Mouse (Mus musculus): Measurements from ENCODE around the gene Zswim1. TPM values are rescaled to one million over a fixed set of nuclear protein-coding genes. Genes with fewer than 3 reads are reported as not detected.
"Not testable (repeated sequence)": the region's sequence is repeated elsewhere in the genome, so short reads cannot be mapped to it uniquely, and the experiment has no call there.

Gene Zswim1
- polyA plus RNA-seq, 1 experiment from 2014 or later: 9.0 TPM

DNA sequence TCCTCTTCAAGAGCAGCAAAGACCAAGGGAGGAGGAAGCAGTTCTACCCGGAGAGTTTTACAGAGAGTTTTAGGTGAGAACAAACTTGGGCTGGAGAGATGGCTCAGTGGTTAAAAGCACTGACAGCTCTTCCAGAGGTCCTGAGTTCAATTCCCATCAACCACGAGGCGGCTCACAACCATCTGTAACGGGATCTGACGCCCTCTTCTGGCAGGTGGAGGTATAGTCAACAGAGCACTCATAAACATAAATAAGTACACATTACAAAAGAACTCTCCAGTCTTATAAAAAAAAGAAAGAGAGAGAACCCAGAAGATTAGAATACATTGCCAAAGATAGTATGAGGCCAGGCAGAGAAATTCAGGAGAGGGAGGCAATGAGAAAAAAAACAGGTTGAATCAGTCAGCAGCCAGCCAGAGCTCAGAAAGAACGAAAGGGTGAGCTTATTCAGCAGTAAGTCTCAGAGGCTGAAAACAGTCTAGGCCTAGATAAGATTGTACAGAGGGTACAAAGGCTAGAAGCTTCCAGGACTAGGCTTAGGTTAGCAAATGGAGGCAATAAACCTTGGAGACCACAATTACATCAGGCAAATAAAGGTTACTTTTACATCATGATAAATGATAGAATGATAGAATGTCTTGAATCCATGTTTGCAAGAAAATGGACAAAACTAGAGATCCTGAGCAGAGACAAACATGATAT is 49.3 kb downstream of the Zswim1 start:
- Histone ChIP-seq H3K27me3 (replicated peaks) (no peaks in the 10 kb centered on the region), H3K27ac (replicated peaks) (no peak overlapping the region), H3K9ac (no peak overlapping the region), H3K9me3 (0 out of 2 replicates have a peak, but pooled peaks cover 5% of the 10 kb centered on the region), H3K4me2 (no peak overlapping the region), H3K4me3 (no peak overlapping the region), H3K4me1 (peaks cover 28% of the 10 kb centered on the region), H3K36me3 (no peaks in the 10 kb centered on the region; the same call in 1 of the 2 replicates)
- 46% methylated on average over 6 of the region's 6 CpGs for WGBS
- ATAC-seq (ENCODE audit: extremely low read depth, insufficient number of reproducible peaks, low FRiP score, low TSS enrichment): no peak

DNA sequence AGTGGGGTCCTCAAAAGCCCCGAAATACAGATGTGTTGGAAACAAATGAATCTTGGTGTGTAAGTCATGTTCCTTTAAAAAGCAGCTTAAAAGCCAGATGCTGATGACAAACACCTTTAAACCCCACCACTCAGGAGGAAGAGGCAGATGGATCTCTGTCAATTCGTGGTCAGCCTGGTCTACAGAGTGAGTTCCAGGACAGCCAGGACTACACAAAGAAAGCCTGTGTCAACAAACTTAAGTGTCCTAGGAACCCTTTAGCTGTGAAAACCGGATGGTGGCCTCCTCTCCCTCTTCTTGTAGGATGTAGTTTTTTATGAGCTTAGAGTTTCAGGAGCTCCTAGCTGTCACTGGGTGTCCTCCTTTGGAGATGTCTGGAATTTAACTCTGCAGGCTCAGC is 51.1 kb downstream of the Zswim1 start:
- H3K36me3 ChIP-seq: peaks cover 7% of the 10 kb centered on the region
- no peaks in the 10 kb centered on the region for H3K9me3 ChIP-seq
- no peak for ATAC-seq (ENCODE audit: extremely low read depth, insufficient number of reproducible peaks, low FRiP score, low TSS enrichment)
- no peaks in the 10 kb centered on the region for H3K27me3 ChIP-seq (replicated peaks)
- H3K4me1 ChIP-seq: peaks cover 30% of the 10 kb centered on the region
- H3K4me2 ChIP-seq: no peak overlapping the region
- H3K4me3 ChIP-seq: no peak overlapping the region
- peak overlapping the region; percentile 81 for H3K27ac ChIP-seq (replicated peaks)
- 56% methylated on average over 3 of the region's 3 CpGs for WGBS
- H3K9ac ChIP-seq: peak overlapping the region; percentile 55; the same call in 1 of the 2 replicates

DNA sequence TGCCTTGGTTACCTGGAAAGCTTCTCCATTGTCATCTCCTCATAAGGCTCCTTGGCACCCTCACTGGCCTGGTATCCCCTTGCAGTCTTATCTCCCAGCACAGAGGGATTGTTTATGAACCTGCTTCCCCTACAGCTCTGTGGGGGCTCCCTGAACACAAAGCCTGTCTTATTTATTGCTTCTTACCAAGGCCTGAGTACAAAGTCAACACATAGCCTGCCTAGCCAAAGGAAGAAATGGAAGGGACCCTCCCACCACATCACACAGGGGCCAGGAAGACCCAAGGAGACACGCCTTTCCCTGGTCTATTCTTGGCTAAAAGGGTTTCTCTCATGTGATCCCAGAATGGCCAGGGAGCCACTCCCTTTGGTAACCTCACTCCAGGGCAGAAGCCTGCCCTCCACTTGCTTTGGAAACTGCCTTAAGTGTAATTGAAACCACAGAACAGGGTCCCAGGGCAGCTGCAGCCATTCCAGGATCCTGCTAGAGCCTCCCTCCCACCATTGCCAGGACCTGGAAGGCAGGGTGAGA is 51.8 kb downstream of the Zswim1 start:
- ATAC-seq (ENCODE audit: extremely low read depth, insufficient number of reproducible peaks, low FRiP score, low TSS enrichment): no peak
- H3K27me3 ChIP-seq (replicated peaks): no peaks in the 10 kb centered on the region
- H3K36me3 ChIP-seq: peaks cover 7% of the 10 kb centered on the region
- 3% methylated on average over 1 of the region's 1 CpGs for WGBS
- H3K4me1 ChIP-seq: peaks cover 30% of the 10 kb centered on the region
- H3K27ac ChIP-seq (replicated peaks): peak overlapping the region; percentile 81
- no peaks in the 10 kb centered on the region for H3K9me3 ChIP-seq
- H3K4me3 ChIP-seq: no peak overlapping the region
- peak overlapping the region; percentile 55 for H3K9ac ChIP-seq
- H3K4me2 ChIP-seq: no peak overlapping the region

DNA sequence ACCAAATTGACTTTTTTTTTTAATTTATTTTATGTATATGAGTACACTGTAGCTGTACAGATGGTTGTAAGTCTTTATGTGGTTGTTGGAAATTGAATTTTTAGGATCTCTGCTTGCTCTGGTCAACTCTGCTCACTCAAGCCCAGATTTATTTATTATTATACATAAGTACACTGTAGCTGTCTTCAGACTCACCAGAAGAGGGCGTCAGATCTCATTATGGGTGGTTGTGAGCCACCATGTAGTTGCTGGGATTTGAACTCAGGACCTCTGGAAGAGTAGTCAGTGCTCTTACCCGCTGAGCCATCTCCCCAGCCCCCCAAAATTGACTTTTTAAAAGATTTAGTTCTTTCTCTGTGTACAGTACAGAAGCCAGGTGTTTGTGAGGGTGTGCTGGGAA is 53.2 kb downstream of the Zswim1 start:
- not testable (repeated sequence) for H3K9ac ChIP-seq; ATAC-seq (ENCODE audit: extremely low read depth, insufficient number of reproducible peaks, low FRiP score, low TSS enrichment); H3K4me2 ChIP-seq; H3K27ac ChIP-seq (replicated peaks); H3K9me3 ChIP-seq; H3K36me3 ChIP-seq; H3K4me3 ChIP-seq; H3K27me3 ChIP-seq (replicated peaks)
- WGBS: 39% methylated on average over 2 of the region's 2 CpGs
- H3K4me1 ChIP-seq: peaks cover 36% of the 10 kb centered on the region

Other genes with a start within 250 kb of the Zswim1 start
- gene Spint3, start 249.2 kb upstream of the Zswim1 start, polyA plus RNA-seq (2015; fragmentation: Nextera tagmentation; extraction: Ambion mirVana): not detected in 2 replicates
- gene Wfdc6a, start 237.2 kb upstream of the Zswim1 start, polyA plus RNA-seq (2015; fragmentation: Nextera tagmentation; extraction: Ambion mirVana): 0.44 TPM in 1 of 2 replicates, not detected in the other
- not detected in 2 replicates for gene Eppin, start 229.1 kb upstream of the Zswim1 start, polyA plus RNA-seq (2015; fragmentation: Nextera tagmentation; extraction: Ambion mirVana)
- not detected in 2 replicates for gene Wfdc6b, start 209.2 kb upstream of the Zswim1 start, polyA plus RNA-seq (2015; fragmentation: Nextera tagmentation; extraction: Ambion mirVana)
- gene Wfdc8, start 209.1 kb upstream of the Zswim1 start, polyA plus RNA-seq (2015; fragmentation: Nextera tagmentation; extraction: Ambion mirVana): not detected in 2 replicates
- gene Wfdc16, start 183.9 kb upstream of the Zswim1 start, polyA plus RNA-seq (2015; fragmentation: Nextera tagmentation; extraction: Ambion mirVana): not detected in 2 replicates
- gene Wfdc10, start 166.6 kb upstream of the Zswim1 start, polyA plus RNA-seq (2015; fragmentation: Nextera tagmentation; extraction: Ambion mirVana): not detected in 2 replicates
- gene Wfdc9, start 166.1 kb upstream of the Zswim1 start, polyA plus RNA-seq (2015; fragmentation: Nextera tagmentation; extraction: Ambion mirVana): not detected in 2 replicates
- not detected in 2 replicates for gene Wfdc11, start 148.6 kb upstream of the Zswim1 start, polyA plus RNA-seq (2015; fragmentation: Nextera tagmentation; extraction: Ambion mirVana)
- gene Wfdc13, start 137.6 kb upstream of the Zswim1 start, polyA plus RNA-seq (2015; fragmentation: Nextera tagmentation; extraction: Ambion mirVana): not detected in 2 replicates
- gene Spint4, start 124.2 kb upstream of the Zswim1 start, polyA plus RNA-seq (2015; fragmentation: Nextera tagmentation; extraction: Ambion mirVana): not detected in 2 replicates
- gene Spint5, start 107.4 kb upstream of the Zswim1 start, polyA plus RNA-seq (2015; fragmentation: Nextera tagmentation; extraction: Ambion mirVana): not detected in 2 replicates
- 0.27 and 0.28 TPM in 2 replicates for gene Wfdc3, start 76.8 kb upstream of the Zswim1 start, polyA plus RNA-seq (2015; fragmentation: Nextera tagmentation; extraction: Ambion mirVana)
- 55.0 and 56.9 TPM in 2 replicates for gene Dnttip1, start 76.7 kb upstream of the Zswim1 start, polyA plus RNA-seq (2015; fragmentation: Nextera tagmentation; extraction: Ambion mirVana)
- 434 and 464 TPM in 2 replicates for gene Ube2c, start 52.8 kb upstream of the Zswim1 start, polyA plus RNA-seq (2015; fragmentation: Nextera tagmentation; extraction: Ambion mirVana)
- gene Tnnc2, start 42.7 kb upstream of the Zswim1 start, polyA plus RNA-seq (2015; fragmentation: Nextera tagmentation; extraction: Ambion mirVana): 1.0 and 3.8 TPM in 2 replicates
- 26.7 and 31.8 TPM in 2 replicates for gene Snx21, start 36.9 kb upstream of the Zswim1 start, polyA plus RNA-seq (2015; fragmentation: Nextera tagmentation; extraction: Ambion mirVana)
- gene Acot8, start 17.8 kb upstream of the Zswim1 start, polyA plus RNA-seq (2015; fragmentation: Nextera tagmentation; extraction: Ambion mirVana): 12.0 and 18.0 TPM in 2 replicates
- 5.0 and 5.4 TPM in 2 replicates for gene Zswim3, start 17.6 kb upstream of the Zswim1 start, polyA plus RNA-seq (2015; fragmentation: Nextera tagmentation; extraction: Ambion mirVana)
- not detected in 2 replicates for gene Spata25, start 5.9 kb downstream of the Zswim1 start, polyA plus RNA-seq (2015; fragmentation: Nextera tagmentation; extraction: Ambion mirVana)
- 171 and 180 TPM in 2 replicates for gene Ctsa, start 10.2 kb downstream of the Zswim1 start, polyA plus RNA-seq (2015; fragmentation: Nextera tagmentation; extraction: Ambion mirVana)
- gene Neurl2, start 10.8 kb downstream of the Zswim1 start, polyA plus RNA-seq (2015; fragmentation: Nextera tagmentation; extraction: Ambion mirVana): 44.5 and 46.7 TPM in 2 replicates
- gene Pltp, start 35.0 kb downstream of the Zswim1 start, polyA plus RNA-seq (2015; fragmentation: Nextera tagmentation; extraction: Ambion mirVana): 11.8 and 14.9 TPM in 2 replicates
- gene Pcif1, start 56.6 kb downstream of the Zswim1 start, polyA plus RNA-seq (2015; fragmentation: Nextera tagmentation; extraction: Ambion mirVana): 56.0 and 63.1 TPM in 2 replicates
- gene Zfp335, start 89.1 kb downstream of the Zswim1 start, polyA plus RNA-seq (2015; fragmentation: Nextera tagmentation; extraction: Ambion mirVana): 8.8 and 9.2 TPM in 2 replicates
- gene Mmp9, start 118.1 kb downstream of the Zswim1 start, polyA plus RNA-seq (2015; fragmentation: Nextera tagmentation; extraction: Ambion mirVana): 0.33 and 0.36 TPM in 2 replicates
- 0.42 and 0.56 TPM in 2 replicates for gene Slc12a5, start 138.1 kb downstream of the Zswim1 start, polyA plus RNA-seq (2015; fragmentation: Nextera tagmentation; extraction: Ambion mirVana)
- gene Ncoa5, start 212.2 kb downstream of the Zswim1 start, polyA plus RNA-seq (2015; fragmentation: Nextera tagmentation; extraction: Ambion mirVana): 40.0 and 42.2 TPM in 2 replicates
- 7.6 and 8.5 TPM in 2 replicates for gene Cd40, start 232.9 kb downstream of the Zswim1 start, polyA plus RNA-seq (2015; fragmentation: Nextera tagmentation; extraction: Ambion mirVana)